In genomic region chr14:121634093-121634735, GRCm38 (mm10) we compare ENCODE assay signal across 13 mouse cellular contexts.
A peak's percentile ranks its signal among the peaks of the same experiment; 100 is the strongest.
DNase-seq lines count a peak whose midpoint lies in the region; TF ChIP-seq lines count a peak whose summit lies in the region.
"Had no signal": no experiment of that assay in that cellular context is flagged by ENCODE, and none has a peak within 500 bp of the region (broad histone marks: within the 10 kb centered on the region; RNA-seq: fewer than 3 reads in every experiment).

No protein-coding gene starts in this region.

- TF ChIP-seq POLR2A in cerebellum, adult 2 months (IDR thresholded peaks at IDR 0.05; ENCODE audit: borderline replicate concordance, insufficient read depth, low read length) = no peak

- H3K4me1 ChIP-seq in cerebellum, adult 2 months (ENCODE audit: control insufficient read depth, insufficient read depth, low read length) = peaks cover 40% of the 10 kb centered on the region
- H3K4me1 ChIP-seq: embryonic facial prominence, embryonic 15.5 days; megakaryocyte, embryonic 14.5 days had no signal

- TF ChIP-seq CTCF in cerebellum, adult 2 months (IDR thresholded peaks at IDR 0.05; ENCODE audit: borderline replicate concordance, insufficient read depth, low read depth, low read length) = no peak

- no peak overlapping the region for H3K4me3 ChIP-seq in cerebellum, adult 2 months (replicated peaks; ENCODE audit: insufficient read depth, low read depth, low read length)
- H3K4me3 ChIP-seq: embryonic facial prominence, embryonic 15.5 days; megakaryocyte, embryonic 14.5 days; myocyte had no signal

- WGBS in cerebellum, adult 2 months = 33% methylated on average over 14 of the region's 14 CpGs

- DNase-seq in cerebellum, adult 2 months = peak in 1 of 2 experiments; percentile 21
- DNase-seq in cerebellum, adult 9-10 months = no peak
- DNase-seq in kidney, adult 9 months = peak; percentile 54
- DNase-seq in kidney, adult 11 months = no peak
- DNase-seq in MN1 (ENCODE audit: low spot score) = peak; percentile 70
- DNase-seq in kidney, postnatal 14 days = peak; percentile 47
- DNase-seq in spleen, adult 18-20 months = no peak
- DNase-seq in embryo, embryonic 11 days = no peak
- DNase-seq: adrenal gland, postnatal 14 days had no signal

- H3K27ac ChIP-seq in cerebellum, adult 2 months (ENCODE audit: insufficient read depth, low read length) = peak overlapping the region; percentile 95
- H3K27ac ChIP-seq: embryonic facial prominence, embryonic 15.5 days; liver, embryonic 14.5 days had no signal

- H3K27me3 ChIP-seq in cerebellum, adult 2 months (ENCODE audit: control insufficient read depth, insufficient read depth, low read length) = no peaks in the 10 kb centered on the region
- H3K27me3 ChIP-seq: embryonic facial prominence, embryonic 15.5 days had no signal

Comparison
In these comparisons a context has a peak if more than half of its experiments do, and no peak if none do; other contexts are left out.
1. DNase-seq: peak in kidney, adult 9 months (single experiment), MN1 (single experiment) and kidney, postnatal 14 days (single experiment); none in cerebellum, adult 9-10 months (single experiment), kidney, adult 11 months (single experiment), spleen, adult 18-20 months (0 of 2) and embryo, embryonic 11 days (single experiment).